Mouse (Mus musculus) neural tube, embryonic 10.5 days (tissue): ENCODE measurements around the gene Sppl2a.
A peak's percentile ranks its signal among the peaks of the same experiment; 100 is the strongest.
"Not testable (repeated sequence)": the region's sequence is repeated elsewhere in the genome, so short reads cannot be mapped to it uniquely, and the experiment has no call there.

Source experiments
- DNase-seq: peaks from one replicate; pipeline ENCODE4 v3.0.0-alpha.2; 2017; ENCODE audit warnings: low spot score; ENCODE audit errors: extremely low spot score

The Sppl2a gene

GRCm38 (mm10) chr2:126896941-126897340 is 36.1 kb downstream of the Sppl2a start:
- no peak for DNase-seq

GRCm38 (mm10) chr2:126894245-126894644 is 38.8 kb downstream of the Sppl2a start:
- no peak for DNase-seq

GRCm38 (mm10) chr2:126892316-126892715 is 40.7 kb downstream of the Sppl2a start:
- no peak for DNase-seq

- no peak for DNase-seq
Measured at GRCm38 (mm10) chr2:126891743-126892142, 41.3 kb downstream of the Sppl2a start.

GRCm38 (mm10) chr2:126887141-126887540 is 45.9 kb downstream of the Sppl2a start:
- DNase-seq = no peak

- DNase-seq = no peak
Measured at GRCm38 (mm10) chr2:126885871-126886270, 47.2 kb downstream of the Sppl2a start.

GRCm38 (mm10) chr2:126882711-126883110 is 50.3 kb downstream of the Sppl2a start:
- DNase-seq = not testable (repeated sequence)

GRCm38 (mm10) chr2:126877991-126878390 is 55.0 kb downstream of the Sppl2a start:
- no peak for DNase-seq

- peak; percentile 87 for DNase-seq
Measured at GRCm38 (mm10) chr2:126875871-126876796, 56.9 kb downstream of the Sppl2a start, which contains the start of gene Trpm7. TSS of gene Trpm7 (minus strand) at chr2:126876230.

GRCm38 (mm10) chr2:126875516-126875835 is 57.6 kb downstream of the Sppl2a start:
- no peak for DNase-seq

- peak; percentile 40 for DNase-seq
Measured at GRCm38 (mm10) chr2:126874809-126875515, 58.1 kb downstream of the Sppl2a start.

- no peak for DNase-seq
Measured at GRCm38 (mm10) chr2:126866301-126866700, 66.7 kb downstream of the Sppl2a start.

GRCm38 (mm10) chr2:126865501-126866199 is 67.4 kb downstream of the Sppl2a start:
- DNase-seq = no peak

- DNase-seq = no peak
Measured at GRCm38 (mm10) chr2:126865026-126865425, 68.0 kb downstream of the Sppl2a start.

- DNase-seq = no peak
Measured at GRCm38 (mm10) chr2:126844751-126845150, 88.3 kb downstream of the Sppl2a start.
